ENCODE assay signal across 8 mouse cellular contexts in genomic region chr1:182408684-182409327, GRCm38 (mm10). TPM values are rescaled to one million over a fixed set of nuclear protein-coding genes. Genes with fewer than 3 reads are reported as not detected.
A peak's percentile ranks its signal among the peaks of the same experiment; 100 is the strongest.
DNase-seq lines count a peak whose midpoint lies in the region; ATAC-seq and TF ChIP-seq lines count a peak whose summit lies in the region.

Trp53bp2 (plus strand) TSS chr1:182409172.

- DNase-seq in WW6 (ENCODE audit: low read depth, low spot score): peak; percentile 91
- DNase-seq in cerebellum, postnatal 4 days (ENCODE audit: low spot score in 2 of 2): peak; percentile 99
- peak; percentile 100 for DNase-seq in gastrocnemius, adult 2 months
- peak; percentile 98 for DNase-seq in hindbrain, postnatal 0 days (ENCODE audit: low spot score)
- DNase-seq in left cerebral cortex, adult 2 months (ENCODE audit: extremely low spot score in 1 of 2, low spot score in 2 of 2): peak; percentile 99 to 100
- peak; percentile 95 to 98 for DNase-seq in right cerebral cortex, adult 2 months (ENCODE audit: low spot score in 2 of 2)
- DNase-seq in urinary bladder, postnatal 14 days (ENCODE audit: low spot score): peak; percentile 99

- peak; percentile 96 for ATAC-seq in hindbrain, postnatal 0 days
- peak; percentile 93 for ATAC-seq in megakaryocyte, adult 5-6 weeks (ENCODE audit: poor library complexity, severe bottlenecking)

- intact Hi-C loops in gastrocnemius, adult 2 months (cut with DNase I): loop anchor here (5.0 kb wide), 1 partner anchor 113 kb away; no protein-coding TSS in a partner anchor
- intact Hi-C loops in left cerebral cortex, adult 2 months (cut with DNase I): loop anchor here (2.0 kb wide), 1 partner anchor 68 kb away; the partner anchor contains the start of gene Fbxo28

- peak within 1 kb of the TSS; percentile 81 for H3K4me3 ChIP-seq in gastrocnemius, adult 2 months
- H3K4me3 ChIP-seq in hindbrain, postnatal 0 days (ENCODE audit: low read length): peak within 1 kb of the TSS; percentile 94
- H3K4me3 ChIP-seq in left cerebral cortex, adult 2 months: peak within 1 kb of the TSS; percentile 88

- peak within 1 kb of the TSS; percentile 96 for H3K27ac ChIP-seq in gastrocnemius, adult 2 months
- peak within 1 kb of the TSS; percentile 93 for H3K27ac ChIP-seq in hindbrain, postnatal 0 days
- peak within 1 kb of the TSS; percentile 85 for H3K27ac ChIP-seq in left cerebral cortex, adult 2 months

- no peaks in the 10 kb centered on the region for H3K27me3 ChIP-seq in hindbrain, postnatal 0 days (ENCODE audit: insufficient read depth, low read length)

- H3K9ac ChIP-seq in hindbrain, postnatal 0 days (replicated peaks; ENCODE audit: low read length): peak within 1 kb of the TSS; percentile 89

- H3K36me3 ChIP-seq in hindbrain, postnatal 0 days (ENCODE audit: insufficient read depth, low read length): no peaks in the 10 kb centered on the region

- H3K4me2 ChIP-seq in hindbrain, postnatal 0 days (ENCODE audit: low read depth, low read length): peak within 1 kb of the TSS; percentile 78

- peak; percentile 58 for TF ChIP-seq CTCF in gastrocnemius, adult 2 months (IDR thresholded peaks at IDR 0.05)
- TF ChIP-seq CTCF in hindbrain, postnatal 0 days (IDR thresholded peaks at IDR 0.05; ENCODE audit: low read depth): peak; percentile 70
- TF ChIP-seq CTCF in left cerebral cortex, adult 2 months (IDR thresholded peaks at IDR 0.05): peak; percentile 57

- under 1% methylated on average over 55 of the region's 71 CpGs for WGBS in hindbrain, postnatal 0 days

- peaks cover 5% of the 10 kb centered on the region; the same call in 1 of the 2 replicates for H3K4me1 ChIP-seq in hindbrain, postnatal 0 days (ENCODE audit: insufficient read depth, low read length)

- H3K9me3 ChIP-seq in hindbrain, postnatal 0 days (ENCODE audit: low read length): no peaks in the 10 kb centered on the region

RNA-seq across cellular contexts. Expression of gene Trp53bp2, which starts in this region (rescaled TPM):
- 1 to 10 TPM; 9.0 to 9.5 TPM for total RNA-seq in gastrocnemius, adult 2 months (2021)
- total RNA-seq in hindbrain, postnatal 0 days (2014; rRNA removed): 20.8 and 36.3 TPM in 2 replicates
- polyA plus RNA-seq in hindbrain, postnatal 0 days (2015; fragmentation: Nextera tagmentation; extraction: Ambion mirVana): 11.2 and 11.7 TPM in 2 replicates
- 10 to 100 TPM; 20.4 to 22.6 TPM for total RNA-seq in left cerebral cortex, adult 2 months (2021)
- 16.4 and 20.1 TPM in 2 replicates for total RNA-seq in megakaryocyte, adult 5-6 weeks (2015)
- total RNA-seq in megakaryocyte, adult 5-6 weeks (2017): 9.0 and 9.4 TPM in 2 replicates

Comparison
In these comparisons a context has a peak if more than half of its experiments do, and no peak if none do; other contexts are left out.
1. Peak in every context shown above with its lines: DNase-seq, ATAC-seq, H3K4me3 ChIP-seq and H3K27ac ChIP-seq.